Mouse (Mus musculus) adrenal gland, adult 8-10 months (tissue): ENCODE measurements around the gene S1pr3. TPM values are rescaled to one million over a fixed set of nuclear protein-coding genes. Genes with fewer than 3 reads are reported as not detected.

ENCODE experiments used
- DNase-seq: peaks from one replicate; pipeline ENCODE4 v3.0.0; 2022
- total RNA-seq, 4 experiments: library from RNA; stranded (reverse); gene quantifications; 2 replicates each; pipeline ENCODE4 v1.2.4; 2022

S1pr3 gene
- total RNA-seq, 4 experiments from 2014 or later: 11.2 to 20.9 (median 14.8) TPM

DNA sequence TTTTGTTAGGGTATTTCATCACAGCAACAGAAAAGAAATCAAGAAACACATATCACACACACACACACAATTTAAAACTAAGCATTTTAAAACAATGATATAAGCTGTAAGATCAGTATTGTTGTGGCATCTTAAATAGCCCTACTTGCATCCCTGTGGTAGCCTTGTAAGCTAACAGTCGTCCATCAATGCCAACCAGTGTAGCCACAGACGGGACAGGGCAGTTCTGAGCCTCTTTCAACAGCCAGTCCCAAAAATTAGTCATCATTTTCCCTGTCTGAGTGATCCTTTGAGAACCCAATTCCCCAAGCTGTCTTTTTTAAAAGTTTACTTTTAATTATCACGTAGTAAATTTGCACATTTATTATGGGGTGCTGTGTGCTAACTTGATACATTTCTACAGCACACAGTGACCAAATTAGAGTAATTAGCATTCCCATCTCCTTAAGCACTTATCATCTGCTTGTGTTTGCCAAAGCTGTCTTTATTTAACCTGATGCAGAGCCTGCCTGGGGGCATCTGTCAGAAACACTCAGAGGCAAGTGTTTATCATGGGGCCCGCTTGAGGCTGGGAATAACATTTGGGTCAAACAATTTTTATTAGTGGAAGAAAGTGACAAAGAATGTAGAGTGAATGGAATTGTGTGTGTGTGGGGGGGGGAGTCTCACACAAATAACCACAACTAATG is 47.9 kb downstream of the S1pr3 start:
- no peak for DNase-seq

DNA sequence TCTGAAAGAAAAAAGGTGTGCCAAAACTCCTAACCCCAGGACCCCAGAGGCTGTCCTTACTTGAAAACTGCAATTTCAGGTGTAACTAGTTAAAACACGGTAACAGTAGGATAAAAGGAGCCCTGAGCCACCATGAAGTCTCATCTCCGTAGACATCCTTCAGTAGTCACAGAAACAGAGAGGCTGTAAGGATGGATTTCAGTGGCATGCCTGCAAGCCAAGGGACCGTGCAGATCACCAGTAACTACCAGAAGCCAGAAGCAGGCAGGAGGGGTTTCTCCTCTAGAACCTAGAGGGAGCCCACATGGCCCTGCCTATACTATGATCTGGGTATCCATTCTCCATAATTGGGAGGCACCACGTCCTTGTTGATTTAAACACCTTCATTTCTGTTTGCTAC is 55.9 kb downstream of the S1pr3 start:
- DNase-seq: no peak

GRCm38 (mm10) chr13:51466117-51466841 is 57.8 kb downstream of the S1pr3 start:
- no peak for DNase-seq

GRCm38 (mm10) chr13:51468697-51469250 is 60.3 kb downstream of the S1pr3 start:
- no peak for DNase-seq

Other genes starting within 250 kb of the S1pr3 start
- gene Nxnl2, start 237.6 kb upstream of the S1pr3 start, total RNA-seq: under 1 TPM in 2 of 4 experiments, not detected in 2; 0.45 to 0.65 TPM
- 1 to 10 TPM in 3 of 4 experiments, under 1 TPM in 1; 0.80 to 1.7 (median 1.6) TPM for gene Shc3, start 160.8 kb downstream of the S1pr3 start, total RNA-seq
- 1 to 10 TPM; 3.4 to 7.4 (median 5.3) TPM for gene Cks2, start 236.6 kb downstream of the S1pr3 start, total RNA-seq
- gene Secisbp2, start 243.1 kb downstream of the S1pr3 start, total RNA-seq: 10 to 100 TPM; 19.6 to 33.9 (median 25.6) TPM